Mouse (Mus musculus) small intestine, adult 2 months (tissue): ENCODE measurements around the gene Pgbd5.

Experiments
- CTCF ChIP-seq: fragments of 200-500 bp; IDR thresholded peaks from 2 replicates; pipeline ENCODE4 v1.5.1; 2012; ENCODE audit warnings: low read depth, mild to moderate bottlenecking, control low read depth, inconsistent platforms, low read length, moderate library complexity, mixed read lengths; ENCODE audit not compliant: insufficient replicate concordance, insufficient read length; ENCODE audit errors: extremely low read depth
- POLR2A ChIP-seq: fragments of 200-500 bp; IDR thresholded peaks from 2 replicates; pipeline ENCODE4 v1.6.1; 2012; ENCODE audit warnings: low read depth, mild to moderate bottlenecking, control low read depth, inconsistent platforms, low read length, moderate library complexity

- no peak for TF ChIP-seq POLR2A
- TF ChIP-seq CTCF: no peak
Observed at GRCm38 (mm10) chr8:124462192-124462591, 22.7 kb upstream of the Pgbd5 start.
